Mouse (Mus musculus) heart, adult 18-20 months (tissue): ENCODE measurements around the gene Spint2. TPM values are rescaled to one million over a fixed set of nuclear protein-coding genes. Genes with fewer than 3 reads are reported as not detected.

Experiments
- total RNA-seq, 2 experiments: library from RNA; stranded (reverse); gene quantifications; 2 replicates each; pipeline ENCODE4 v1.2.3; 2021

Gene Spint2
- total RNA-seq, 2 experiments from 2014 or later: 45.7 to 53.8 TPM

Other genes with a start within 250 kb of the Spint2 start
- gene Ryr1, start 156.7 kb downstream of the Spint2 start, total RNA-seq: under 1 TPM; 0.07 to 0.13 TPM
- 1 to 10 TPM in 1 of 2 experiments, under 1 TPM in 1; 0.92 to 1.1 TPM for gene Rasgrp4, start 147.1 kb downstream of the Spint2 start, total RNA-seq
- 10 to 100 TPM; 10.4 to 12.1 TPM for gene Fam98c, start 125.7 kb downstream of the Spint2 start, total RNA-seq
- gene Ggn, start 111.7 kb downstream of the Spint2 start, total RNA-seq: under 1 TPM; 0.25 to 0.28 TPM
- gene Spred3, start 111.5 kb downstream of the Spint2 start, total RNA-seq: under 1 TPM; 0.60 to 0.77 TPM
- 100 to 1,000 TPM; 119 to 124 TPM for gene Psmd8, start 101.2 kb downstream of the Spint2 start, total RNA-seq
- gene Catsperg1, start 67.9 kb downstream of the Spint2 start, total RNA-seq: under 1 TPM in 1 of 2 experiments, not detected in 1; 0.89 TPM
- 1 to 10 TPM; 2.7 to 2.9 TPM for gene Kcnk6, start 49.4 kb downstream of the Spint2 start, total RNA-seq
- 10 to 100 TPM; 66.3 to 69.2 TPM for gene Yif1b, start 43.6 kb downstream of the Spint2 start, total RNA-seq
- 1 to 10 TPM in 1 of 2 experiments, under 1 TPM in 1; 0.77 to 1.6 TPM for gene 2200002D01Rik, start 33.4 kb downstream of the Spint2 start, total RNA-seq
- gene Ppp1r14a, start 7.4 kb upstream of the Spint2 start, total RNA-seq: 1 to 10 TPM; 5.8 to 7.5 TPM
- gene Dpf1, start 22.0 kb upstream of the Spint2 start, total RNA-seq: 1 to 10 TPM in 1 of 2 experiments, under 1 TPM in 1; 0.47 to 1.1 TPM
- 10 to 100 TPM in 1 of 2 experiments, 1 to 10 TPM in 1; 9.6 to 11.1 TPM for gene Sipa1l3, start 236.7 kb upstream of the Spint2 start, total RNA-seq